Mouse (Mus musculus) heart, adult 18-20 months (tissue): Measurements from ENCODE around the gene Flad1. TPM values are rescaled to one million over a fixed set of nuclear protein-coding genes. Genes with fewer than 3 reads are reported as not detected.

ENCODE experiments used
- DNase-seq, 2 experiments: peaks; one replicate each; pipeline ENCODE4 v3.0.0; 2021 to 2022; ENCODE audit warnings: mixed read lengths in 1 of 2
- total RNA-seq, 2 experiments: library from RNA; stranded (reverse); gene quantifications; 2 replicates each; pipeline ENCODE4 v1.2.3; 2021

Flad1 gene
- total RNA-seq, 2 experiments from 2014 or later: 59.5 to 63.8 TPM

DNA sequence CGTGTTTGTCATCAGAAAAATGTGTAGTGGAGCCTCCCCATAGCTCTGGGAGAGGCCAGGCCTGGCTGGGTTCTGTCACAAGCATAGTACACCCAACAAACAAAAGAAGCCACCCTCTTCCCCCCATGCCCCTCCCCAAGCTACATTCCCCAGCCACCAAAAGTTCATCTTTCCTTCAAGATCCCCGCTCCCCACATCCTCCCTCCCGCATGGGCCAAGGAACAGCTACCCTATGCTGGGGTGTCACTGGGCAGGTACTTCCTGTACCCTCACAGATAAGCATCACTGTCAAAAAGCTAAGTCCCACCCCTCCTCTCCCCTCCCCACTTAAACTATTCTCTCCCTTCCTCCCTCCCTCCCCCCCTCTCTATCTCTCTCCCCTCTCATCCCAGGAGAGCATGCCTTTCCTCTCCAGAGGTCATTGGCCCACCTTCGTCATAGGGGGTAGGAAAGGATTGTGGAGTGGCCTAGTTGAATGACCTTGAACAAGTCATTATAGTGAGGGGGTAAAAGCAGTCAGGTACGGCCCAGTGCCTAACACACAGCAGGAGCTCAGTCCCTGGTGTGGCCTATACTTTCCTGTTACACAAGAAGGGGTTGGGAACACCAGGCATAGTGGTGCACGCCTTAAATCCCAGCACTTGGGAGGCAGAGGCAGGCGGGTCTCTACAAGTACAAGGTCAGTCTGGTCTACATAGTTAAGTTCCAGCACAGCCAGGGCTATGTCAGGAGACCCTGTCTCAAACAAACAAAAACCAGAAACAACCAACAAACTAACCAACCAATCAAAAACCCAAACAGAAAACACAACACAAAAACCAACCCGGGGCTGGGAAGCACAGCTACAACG is 29.4 kb downstream of the Flad1 start:
- no peak for DNase-seq

DNA sequence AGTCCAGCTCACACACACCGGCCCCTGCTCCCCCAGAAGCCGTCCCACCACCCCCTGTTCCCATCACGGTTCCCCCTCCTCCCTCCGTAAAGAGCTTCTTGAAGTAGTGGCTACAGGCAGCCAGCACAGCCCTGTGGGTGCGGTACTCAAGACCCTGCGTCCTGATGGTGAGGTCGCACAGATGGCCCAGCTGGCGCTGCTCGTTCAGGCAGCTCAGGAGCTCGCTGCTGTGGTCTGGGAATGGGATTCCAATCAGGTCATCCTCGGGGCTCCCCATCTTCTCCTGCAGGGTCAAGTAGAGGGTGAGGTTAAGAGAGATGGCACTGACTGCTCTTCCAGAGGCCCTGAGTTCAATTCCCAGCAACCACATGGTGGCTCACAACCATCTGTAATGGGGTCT is 30.4 kb downstream of the Flad1 start:
- no peak for DNase-seq

DNA sequence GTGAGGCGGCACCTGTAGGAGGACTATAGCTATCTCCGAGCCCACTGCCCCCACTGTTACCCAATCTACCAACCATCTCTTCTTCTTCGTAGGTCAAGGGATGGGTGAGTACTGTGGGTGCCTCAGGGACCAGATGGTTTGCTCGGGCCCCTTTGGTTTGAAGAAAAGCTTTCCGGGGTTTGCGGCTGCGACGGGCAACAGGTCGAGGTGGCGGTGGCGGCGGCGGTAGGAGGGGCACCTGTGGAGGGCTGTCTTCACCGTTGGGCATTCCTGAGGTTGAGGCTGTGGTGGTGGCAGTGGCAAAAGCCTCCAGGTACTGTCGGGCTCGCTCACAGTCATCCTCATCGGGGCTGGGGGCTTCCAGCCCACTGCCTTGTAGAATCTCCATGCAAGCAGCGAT is 31.0 kb downstream of the Flad1 start:
- DNase-seq: no peak

DNA sequence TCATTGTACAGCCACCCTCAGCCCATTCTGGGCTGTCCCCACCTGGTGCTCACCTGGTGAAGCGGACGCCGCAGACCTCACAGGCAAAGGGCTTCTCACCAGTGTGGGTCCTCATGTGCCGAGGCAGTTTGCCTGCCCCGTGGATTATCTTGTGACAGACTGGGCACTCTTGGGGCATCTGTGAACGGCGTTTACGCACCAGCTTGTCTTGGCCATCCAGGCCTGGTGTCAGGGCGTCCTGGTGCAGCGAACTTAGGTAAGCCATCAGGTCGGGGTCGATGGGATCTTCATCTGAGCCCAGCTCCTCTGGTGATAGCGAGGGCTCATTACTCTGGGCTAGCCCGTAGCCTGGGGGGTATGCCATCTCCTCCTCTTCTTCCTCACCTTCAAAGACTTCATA is 31.4 kb downstream of the Flad1 start:
- DNase-seq: no peak

DNA sequence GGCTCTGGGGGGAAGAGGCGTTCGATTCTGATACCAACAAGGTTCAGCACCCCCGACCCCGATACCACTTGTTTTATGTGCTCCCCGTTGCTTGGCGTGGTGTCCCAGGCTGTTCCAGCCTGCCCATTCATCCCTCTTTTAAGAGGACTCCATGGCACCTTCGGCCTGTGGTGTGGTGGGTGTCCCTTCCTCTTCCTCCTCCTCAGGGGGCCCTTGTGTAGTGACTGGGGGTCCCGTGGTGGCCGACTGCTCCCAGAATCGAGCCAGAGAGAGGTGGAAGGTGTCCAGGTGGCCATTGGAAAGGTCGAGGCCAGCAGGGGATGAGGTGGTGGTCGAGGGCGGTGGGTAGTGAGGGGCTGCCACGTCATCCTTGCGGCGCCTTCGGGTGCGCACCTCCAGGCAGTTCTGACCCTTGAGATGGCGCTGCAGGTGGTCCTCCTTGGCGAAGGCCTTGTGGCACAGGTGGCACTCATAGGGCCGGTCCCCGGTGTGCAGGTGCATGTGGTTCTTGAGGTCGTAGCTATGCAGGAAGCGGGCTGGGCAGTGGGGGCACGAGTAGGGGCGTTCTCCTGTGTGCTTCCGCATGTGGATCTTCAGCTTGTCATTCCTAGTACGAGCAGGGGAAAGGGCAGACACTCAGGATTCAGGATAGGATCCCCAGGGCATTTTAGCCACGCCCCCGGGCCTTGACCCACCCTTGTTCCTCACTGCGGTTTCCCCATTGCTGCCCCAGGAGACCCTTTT is 32.1 kb downstream of the Flad1 start:
- no peak for DNase-seq

DNA sequence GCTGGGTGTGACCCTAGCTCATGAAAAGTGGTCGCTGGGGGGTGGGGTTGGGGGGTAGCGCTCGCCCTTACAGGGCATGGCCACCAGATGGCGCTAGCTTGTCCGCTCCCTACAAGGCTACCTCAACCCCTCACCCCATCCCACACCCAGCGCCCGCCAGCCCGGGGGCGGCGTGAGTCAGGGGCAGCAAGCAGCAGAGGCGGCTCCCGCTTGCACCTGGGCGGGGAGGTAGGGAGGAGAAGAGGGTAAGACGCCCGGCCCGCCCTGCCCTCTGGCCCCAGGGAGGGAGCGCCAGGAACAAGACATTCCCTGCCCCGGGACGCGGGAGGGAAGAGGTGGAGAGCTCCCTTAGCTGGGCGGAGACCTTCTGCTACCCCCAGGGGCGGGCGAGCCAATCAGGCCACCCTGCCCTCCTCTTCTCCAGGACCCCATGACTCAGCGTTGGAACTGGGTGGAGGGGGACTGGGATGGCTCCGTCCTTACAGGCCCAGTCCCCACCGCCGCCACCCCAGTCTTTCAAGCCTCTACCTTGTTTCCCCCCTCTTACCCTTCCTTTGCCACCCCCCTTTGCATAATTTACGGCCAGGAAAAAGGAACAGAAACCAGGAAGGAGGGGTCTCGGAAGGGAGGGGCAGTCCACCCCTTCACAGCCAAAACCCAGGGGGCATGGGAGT is 33.1 kb downstream of the Flad1 start:
- peak; percentile 83 to 90 for DNase-seq

DNA sequence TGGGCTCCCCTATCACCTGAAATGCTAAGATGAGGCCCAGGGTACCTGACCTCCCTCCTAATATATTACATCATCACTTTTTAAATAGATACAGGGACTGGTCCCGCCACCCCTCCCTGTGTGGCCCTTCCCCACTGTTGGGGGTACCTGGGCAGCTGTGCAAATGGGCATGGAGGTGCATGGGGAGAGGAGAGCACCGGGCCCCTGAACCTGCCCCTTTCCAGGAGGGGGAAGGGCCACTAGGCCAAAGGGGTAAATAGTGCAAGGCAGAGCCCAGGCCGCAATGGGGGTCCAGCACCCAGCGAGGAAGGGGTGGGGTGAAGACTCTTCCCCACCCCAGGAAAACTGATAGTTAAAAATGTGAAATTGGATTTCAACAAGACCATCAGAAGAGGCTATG is 33.8 kb downstream of the Flad1 start:
- no peak for DNase-seq

DNA sequence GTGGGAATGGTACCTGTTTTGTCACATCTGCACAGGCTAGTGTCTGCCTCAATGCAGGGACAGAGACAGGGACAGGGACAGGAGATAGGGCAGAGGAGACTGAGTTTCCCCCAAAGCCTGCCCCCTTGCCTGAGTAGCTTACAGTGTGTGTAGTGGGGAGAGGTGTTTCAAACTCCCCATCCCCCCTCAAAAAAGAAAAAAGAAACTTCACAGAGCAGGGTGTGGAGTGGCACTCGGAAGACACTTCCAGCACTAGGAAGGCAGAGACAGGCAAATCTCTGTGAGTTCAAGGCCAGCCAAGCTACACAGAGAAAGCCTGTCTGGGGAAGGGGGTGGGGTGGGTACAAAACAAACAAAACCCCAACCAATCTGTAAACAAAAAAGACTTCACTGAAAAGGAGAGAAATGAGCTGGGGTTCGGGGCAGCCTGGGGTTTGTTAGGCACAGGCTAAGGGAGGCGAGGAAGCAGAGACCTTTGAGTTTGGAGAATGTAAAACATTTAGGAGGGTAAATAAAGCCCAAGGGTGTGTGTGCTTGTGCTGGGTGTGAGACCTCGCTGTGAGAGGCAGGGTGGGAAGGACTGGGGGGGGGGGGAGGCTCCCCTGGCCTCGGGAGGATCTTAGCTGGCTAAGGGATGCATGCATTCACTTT is 38.0 kb downstream of the Flad1 start:
- no peak for DNase-seq

DNA sequence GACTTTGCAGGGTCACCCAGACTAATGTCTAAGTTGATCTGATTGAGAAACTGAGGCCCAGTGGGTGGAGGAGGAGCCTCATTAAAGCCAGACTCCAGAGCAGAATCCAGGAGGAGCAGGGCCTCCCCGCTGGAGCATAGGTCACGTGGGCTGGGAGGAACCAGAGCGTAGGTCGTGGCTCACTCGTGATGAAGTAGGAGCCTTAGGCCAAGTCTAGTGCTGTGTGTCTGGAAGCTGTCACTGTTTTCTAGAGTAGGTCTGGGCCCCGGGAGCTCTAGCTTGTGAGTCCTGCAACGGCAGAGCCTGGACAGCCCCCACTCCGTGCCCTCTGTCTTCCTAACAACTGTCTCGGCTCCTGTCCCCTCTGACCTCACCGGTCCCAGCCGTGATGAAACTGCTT is 44.3 kb downstream of the Flad1 start:
- DNase-seq: no peak

DNA sequence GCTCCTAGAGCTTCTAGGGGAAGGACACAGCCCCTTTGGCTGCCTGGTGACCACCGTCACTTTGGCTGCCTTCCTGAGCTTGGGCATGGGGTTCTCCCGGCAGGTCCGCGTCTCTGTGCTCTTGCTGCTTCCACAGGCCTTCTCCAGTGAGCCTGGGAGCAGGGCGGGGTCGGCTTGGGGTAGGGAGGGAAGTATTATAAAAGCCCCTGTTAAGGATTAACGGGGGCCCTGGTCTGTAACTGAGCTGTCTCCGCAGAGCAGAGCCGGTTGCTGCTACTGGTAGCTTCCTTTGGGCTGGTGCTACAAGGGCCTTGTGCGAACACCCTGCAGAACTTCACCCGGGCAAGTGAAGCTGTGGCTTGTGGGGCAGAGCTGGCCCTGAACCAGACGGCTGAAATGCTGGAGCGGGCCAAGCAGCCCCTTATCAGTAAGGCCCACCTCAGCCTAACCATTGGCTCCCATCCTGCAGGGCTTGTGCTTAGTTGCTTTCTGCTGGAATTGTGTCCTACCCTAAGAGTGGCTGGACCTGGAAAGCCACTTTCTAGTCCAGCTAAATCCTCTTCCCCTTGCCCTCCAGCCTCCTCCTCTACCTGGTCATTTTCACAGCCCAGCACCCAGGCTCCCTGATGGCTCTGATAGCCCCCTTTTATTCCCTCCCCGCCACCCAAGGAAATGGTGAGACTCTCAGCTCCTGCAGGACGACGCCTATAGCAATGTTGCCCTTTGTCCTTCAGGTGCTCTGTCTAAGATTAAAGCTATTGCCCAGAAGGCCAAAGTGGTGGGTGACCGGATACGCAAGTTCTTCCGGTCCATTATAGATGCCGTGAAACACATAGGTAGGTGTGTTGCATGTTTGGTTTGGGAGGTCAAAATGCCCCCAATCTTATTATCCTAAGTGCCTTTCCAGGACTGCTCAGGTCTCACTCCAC is 45.9 kb downstream of the Flad1 start:
- DNase-seq: peak in 1 of 2 experiments; percentile 23

DNA sequence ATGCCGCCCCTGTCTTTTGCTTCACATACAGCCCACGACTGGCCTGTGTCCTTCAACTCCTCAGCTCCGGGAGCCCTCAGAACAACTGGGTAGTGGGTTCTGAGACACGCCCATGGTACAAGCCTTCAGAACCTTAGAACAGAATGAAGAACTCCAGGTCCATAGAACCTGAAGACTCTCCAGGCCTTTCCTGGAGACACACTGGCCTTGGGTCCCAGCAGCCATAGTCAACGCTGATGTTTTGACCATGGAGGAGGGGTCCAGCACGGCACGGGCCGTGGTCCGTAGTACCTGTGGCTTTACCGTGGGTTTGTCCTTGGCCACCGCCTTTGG is 46.6 kb downstream of the Flad1 start, which contains the start of gene Dcst1:
Gene Dcst1 (minus strand): TSS at position 101 of the 333 bp plus-strand sequence.
- no peak for DNase-seq

DNA sequence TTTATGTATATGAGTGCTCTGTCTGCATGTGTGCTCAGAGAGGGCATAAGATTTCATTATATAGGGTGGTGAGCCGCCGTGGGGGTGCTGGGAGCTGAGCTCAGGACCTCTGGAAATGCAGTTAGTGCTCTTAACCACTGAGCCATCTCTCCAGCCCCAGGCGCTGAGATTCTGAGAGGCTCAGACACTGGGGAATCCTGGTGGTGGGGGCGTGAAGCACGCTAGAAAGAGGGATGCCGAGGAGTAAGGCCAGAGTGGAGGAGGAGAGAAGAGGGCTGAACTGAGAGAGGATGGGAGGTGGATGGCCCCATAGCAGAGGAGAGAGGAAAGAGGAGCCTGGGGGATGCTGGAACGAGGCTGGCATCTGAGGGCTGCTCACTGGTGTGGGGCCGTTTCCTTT is 47.0 kb downstream of the Flad1 start:
- no peak for DNase-seq

DNA sequence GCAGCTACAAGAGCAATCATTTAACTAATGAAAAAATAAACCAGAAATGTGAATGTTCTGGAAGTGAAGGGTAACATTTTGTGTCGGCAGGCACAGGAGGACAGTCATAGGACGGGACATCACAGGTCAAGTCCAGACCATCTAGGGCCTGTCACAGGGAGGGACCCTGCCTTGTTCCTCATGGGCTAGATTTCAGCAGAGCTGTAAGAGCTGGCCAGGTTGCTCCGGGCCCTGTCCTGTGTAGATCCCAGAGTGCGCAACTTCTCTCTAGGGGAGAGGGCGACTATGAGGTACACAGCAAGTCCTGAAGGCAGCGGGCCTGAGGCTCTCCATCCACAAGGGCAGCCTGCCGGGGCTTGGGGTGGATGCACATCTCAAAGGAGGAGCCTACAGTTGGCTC is 50.0 kb downstream of the Flad1 start, which contains the start of gene Dcst2:
Gene Dcst2 (plus strand): TSS at position 301 of the 400 bp plus-strand sequence.
- DNase-seq: no peak

DNA sequence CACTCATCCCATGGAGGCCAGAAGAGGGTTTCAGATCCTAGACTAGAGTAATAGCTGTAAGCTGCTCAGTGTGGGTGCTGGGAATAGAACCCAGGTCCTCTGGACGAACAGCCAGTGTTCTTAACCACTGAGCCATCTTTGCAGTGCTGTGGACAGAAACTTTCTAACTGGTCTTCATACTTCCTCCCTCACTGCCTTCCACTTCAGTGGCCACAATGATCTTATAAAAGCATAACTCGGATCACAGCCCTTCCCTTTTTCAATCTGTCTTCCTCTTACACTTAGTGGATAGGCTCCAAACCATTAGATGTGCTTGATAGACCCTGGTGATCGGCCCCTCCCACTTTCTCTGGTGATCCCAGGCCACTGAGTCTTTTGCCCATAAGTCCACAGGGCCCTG is 51.4 kb downstream of the Flad1 start:
- no peak for DNase-seq

DNA sequence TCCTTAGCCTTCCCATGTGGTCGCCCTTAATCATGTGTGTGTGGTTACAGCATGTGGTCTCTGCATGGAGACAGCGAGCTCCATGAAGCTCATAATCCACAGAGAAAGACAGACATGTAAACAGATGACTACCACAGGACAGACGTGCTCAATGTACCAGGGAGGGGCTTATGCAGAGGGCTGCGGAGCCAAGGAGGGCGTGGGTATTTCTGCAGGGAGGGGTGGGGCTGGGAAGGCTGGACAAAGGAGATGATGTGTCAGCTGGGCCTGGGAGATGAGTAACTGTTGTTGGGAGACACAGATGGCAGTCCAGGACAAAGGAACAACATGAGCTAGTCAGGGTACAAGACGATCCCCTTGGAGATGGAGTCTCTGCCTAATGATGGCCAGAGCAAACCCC is 52.0 kb downstream of the Flad1 start:
- no peak for DNase-seq

DNA sequence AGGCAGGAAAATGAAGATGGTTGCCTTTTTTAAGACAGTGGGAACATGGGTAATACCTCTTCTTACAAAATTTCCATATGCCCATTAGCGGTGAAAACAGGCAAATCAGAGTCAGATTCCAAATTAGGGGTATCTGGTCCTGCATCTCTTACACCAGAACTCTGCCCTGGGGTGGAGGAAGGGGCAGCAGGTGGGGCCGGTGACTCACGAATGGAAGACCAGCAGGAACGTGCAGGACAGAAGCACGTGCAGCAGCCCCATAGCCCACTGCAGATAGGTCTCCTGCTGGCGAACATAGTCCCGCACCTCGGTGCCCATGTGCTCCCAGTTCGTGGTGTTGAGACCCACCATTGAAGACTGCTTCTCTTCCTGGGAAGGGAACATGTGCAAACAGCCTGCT is 55.6 kb downstream of the Flad1 start:
- no peak for DNase-seq

DNA sequence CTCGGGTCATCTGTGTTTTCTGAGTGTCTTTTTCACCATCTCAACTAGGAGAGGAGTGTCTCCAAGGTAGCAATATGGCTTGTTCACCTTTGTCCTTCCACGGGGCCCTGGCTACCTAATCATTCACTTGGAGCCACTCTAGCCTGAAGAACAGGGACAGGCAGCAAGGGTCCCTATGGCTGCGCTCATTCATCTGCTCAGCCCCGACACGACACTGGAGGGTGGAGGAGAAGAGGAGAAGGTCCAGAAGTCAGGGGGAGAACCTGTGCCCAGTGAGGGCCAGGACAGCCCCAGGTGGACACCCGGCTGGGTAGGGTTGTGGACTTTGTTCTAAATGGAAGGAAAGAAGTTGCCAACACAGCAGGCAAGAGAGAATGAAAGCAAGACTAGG is 56.2 kb downstream of the Flad1 start:
- no peak for DNase-seq

DNA sequence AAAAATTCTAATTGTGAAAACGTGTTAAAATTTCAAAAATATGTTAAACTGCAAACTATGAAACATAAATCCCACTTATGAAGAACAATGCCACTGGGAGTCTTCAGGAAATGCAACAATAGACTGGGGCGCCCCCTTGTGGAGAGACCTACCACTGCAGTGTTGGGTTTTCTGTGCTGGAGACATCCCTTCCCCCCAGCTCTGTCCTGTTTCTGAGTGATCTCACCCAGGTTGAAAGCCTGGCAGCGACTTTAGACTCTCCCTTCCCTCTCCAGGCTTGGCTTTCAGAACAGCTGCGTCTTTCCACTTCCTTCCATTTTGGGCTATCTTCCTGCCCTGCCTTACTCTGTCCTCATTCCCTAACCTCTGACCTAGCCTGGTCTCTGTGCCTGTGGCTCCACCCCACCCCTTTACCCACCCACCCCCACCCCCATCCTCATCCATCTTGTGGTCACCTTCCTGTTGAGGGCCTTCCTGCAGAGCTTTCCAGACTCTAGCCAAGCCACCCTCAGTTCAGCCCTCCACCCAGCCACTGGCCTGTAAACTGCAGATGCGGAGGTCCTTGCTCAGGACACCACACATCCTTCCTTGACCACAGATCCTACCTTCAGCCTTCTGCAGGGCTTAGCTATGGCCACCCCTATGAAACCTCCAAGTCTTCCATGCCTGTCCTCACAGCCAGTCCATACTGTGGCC is 56.7 kb downstream of the Flad1 start:
- peak; percentile 87 to 94 for DNase-seq

DNA sequence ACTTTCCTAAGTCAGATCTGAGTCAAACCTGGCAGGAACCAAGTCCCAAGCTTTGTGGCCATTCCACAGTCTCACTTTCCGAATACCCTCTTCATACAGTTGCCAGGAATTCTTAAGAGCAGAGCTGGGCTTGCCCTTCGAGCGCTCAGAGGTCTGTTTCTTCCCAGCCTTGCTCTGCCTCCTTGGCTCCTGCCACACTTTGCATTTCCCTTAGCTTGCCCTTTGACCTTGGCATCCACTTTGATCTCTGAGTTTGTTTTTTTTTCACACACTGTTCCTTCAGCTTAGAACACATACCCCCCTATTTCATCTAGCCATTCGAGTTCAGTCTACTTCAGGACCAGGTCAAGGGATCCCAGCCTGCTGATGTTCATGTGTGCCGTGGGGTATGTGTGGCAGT is 60.4 kb downstream of the Flad1 start:
- DNase-seq: no peak
